Mouse (Mus musculus) liver, embryonic 11.5 days (tissue): Measurements from ENCODE around the gene Synpo2. TPM values are rescaled to one million over a fixed set of nuclear protein-coding genes. Genes with fewer than 3 reads are reported as not detected.

Experiments
- ATAC-seq: fragments of 200-750 bp; cut with Nextera tagmentation; replicated peaks from 2 replicates; pipeline ENCODE4 v1.8.0; 2017; ENCODE audit warnings: moderate number of reproducible peaks, mild to moderate bottlenecking, moderate TSS enrichment, moderate library complexity; ENCODE audit not compliant: low FRiP score
- DNase-seq: peaks from one replicate; pipeline ENCODE4 v3.0.0-alpha.2; 2017; ENCODE audit warnings: low spot score
- H3K27ac ChIP-seq: fragments of 300-500 bp; sonication (generic); 2 replicates; pipeline ENCODE4 v1.5.1; 2014; ENCODE audit warnings: mild to moderate bottlenecking, low read depth, low read length, control low read depth
- H3K27me3 ChIP-seq: fragments of 300-500 bp; sonication (generic); replicated peaks from 2 replicates; pipeline ENCODE4 v1.6.1; 2014; ENCODE audit warnings: low read length, mixed read lengths; ENCODE audit not compliant: control insufficient read depth, insufficient read depth
- H3K36me3 ChIP-seq: fragments of 300-500 bp; sonication (generic); 2 replicates; pipeline ENCODE4 v1.6.1; 2014; ENCODE audit warnings: mild to moderate bottlenecking, low read length, moderate library complexity, mixed read lengths; ENCODE audit not compliant: control insufficient read depth, insufficient read depth
- H3K4me1 ChIP-seq: fragments of 300-500 bp; sonication (generic); replicated peaks from 2 replicates; pipeline ENCODE4 v1.6.1; 2014; ENCODE audit warnings: low read length, mixed read lengths; ENCODE audit not compliant: control insufficient read depth, insufficient read depth
- H3K4me2 ChIP-seq: fragments of 300-500 bp; sonication (generic); 2 replicates; pipeline ENCODE4 v1.6.1; 2014; ENCODE audit warnings: mild to moderate bottlenecking, control low read depth, moderate library complexity
- H3K4me3 ChIP-seq: fragments of 300-500 bp; sonication (generic); 2 replicates; pipeline ENCODE4 v1.5.1; 2014; ENCODE audit warnings: low read depth, low read length, control low read depth
- H3K9ac ChIP-seq: fragments of 300-500 bp; sonication (generic); 2 replicates; pipeline ENCODE4 v1.6.1; 2014; ENCODE audit warnings: low read depth, low read length, control low read depth
- H3K9me3 ChIP-seq: fragments of 300-500 bp; sonication (generic); 2 replicates; pipeline ENCODE4 v1.6.1; 2016; ENCODE audit warnings: low read length, inconsistent platforms, mixed read lengths; ENCODE audit not compliant: control insufficient read depth
- WGBS: fragments of 180-500 bp; shearing (Covaris S2); extraction: QIAGEN DNeasy Blood & Tissue Kit; methylation state at CpG from one replicate; pipeline ENCODE4 v1.1.7; 2014; 5-methylcytosine and 5-hydroxymethylcytosine counted together
- polyA plus RNA-seq: library from polyadenylated mRNA; unstranded; fragments of >200 nt; fragmentation: Nextera tagmentation; extraction: Ambion mirVana; gene quantifications from 2 replicates; pipeline ENCODE4 v1.2.1, GENCODE M21; 2014

The Synpo2 gene
- polyA plus RNA-seq: 1.9 and 2.4 TPM in 2 replicates

DNA sequence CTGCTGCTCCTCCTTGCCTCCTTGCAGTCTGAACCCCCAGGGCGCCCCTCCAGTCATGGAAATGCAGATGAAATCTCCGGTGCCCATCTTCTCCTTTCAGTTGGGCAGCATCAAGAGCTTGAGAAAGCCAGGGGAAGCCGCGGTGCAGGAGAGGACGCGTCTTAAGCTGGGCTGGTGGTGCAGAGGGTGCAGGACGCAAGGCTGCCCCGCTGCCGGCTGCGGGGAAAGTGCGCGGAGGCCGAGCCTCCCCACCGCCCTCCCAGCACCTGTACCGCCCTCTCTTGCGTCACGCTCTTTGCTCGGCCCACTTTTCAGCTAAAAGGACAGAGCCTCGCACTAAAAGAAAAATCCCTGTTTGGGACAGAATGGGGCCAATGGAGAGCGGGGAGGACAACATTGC lies at the start of gene Synpo2:
Gene Synpo2 (minus strand): TSS at position 229 of the 400 bp plus-strand sequence.
- Histone ChIP-seq H3K9ac (no peak within 1 kb of the TSS), H3K4me3 (peak within 1 kb of the TSS; percentile 40), H3K36me3 (no peaks in the 10 kb centered on the region), H3K27me3 (peaks cover 8% of the 10 kb centered on the region), H3K4me2 (peak within 1 kb of the TSS; percentile 63), H3K9me3 (no peaks in the 10 kb centered on the region), H3K4me1 (no peaks in the 10 kb centered on the region), H3K27ac (no peak within 1 kb of the TSS)
- 1% methylated on average over 20 of the region's 20 CpGs for WGBS
- DNase-seq: peak; percentile 48
- 0 out of 2 replicates have a peak, but pooled peaks have one; percentile 34 for ATAC-seq

DNA sequence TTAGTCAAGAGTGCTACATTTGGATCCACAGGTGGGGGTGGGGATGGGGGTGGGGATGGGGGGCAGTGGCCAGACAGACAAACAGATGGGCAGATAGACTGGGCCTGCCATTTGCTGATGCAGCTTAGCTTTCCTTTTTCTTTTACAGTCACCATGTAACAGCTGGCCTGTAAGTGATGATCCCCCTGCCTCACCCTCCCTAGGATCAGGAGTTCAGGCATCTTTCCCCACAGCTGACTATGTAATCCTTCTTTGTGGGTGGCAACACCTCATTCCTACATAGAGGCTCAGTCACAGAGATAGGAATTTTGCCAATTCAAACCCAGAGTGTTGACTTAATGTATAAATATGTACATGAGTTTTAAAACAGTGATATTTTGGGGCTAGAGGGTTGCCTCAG lies 49.7 kb upstream of the Synpo2 start:
- Histone ChIP-seq H3K27ac (no peak overlapping the region), H3K4me1 (no peaks in the 10 kb centered on the region), H3K4me3 (no peak overlapping the region), H3K9ac (no peak overlapping the region), H3K36me3 (peaks cover 4% of the 10 kb centered on the region; the same call in 1 of the 2 replicates), H3K27me3 (no peaks in the 10 kb centered on the region), H3K9me3 (no peaks in the 10 kb centered on the region), H3K4me2 (no peak overlapping the region)
- ATAC-seq (no peak), DNase-seq (no peak)

DNA sequence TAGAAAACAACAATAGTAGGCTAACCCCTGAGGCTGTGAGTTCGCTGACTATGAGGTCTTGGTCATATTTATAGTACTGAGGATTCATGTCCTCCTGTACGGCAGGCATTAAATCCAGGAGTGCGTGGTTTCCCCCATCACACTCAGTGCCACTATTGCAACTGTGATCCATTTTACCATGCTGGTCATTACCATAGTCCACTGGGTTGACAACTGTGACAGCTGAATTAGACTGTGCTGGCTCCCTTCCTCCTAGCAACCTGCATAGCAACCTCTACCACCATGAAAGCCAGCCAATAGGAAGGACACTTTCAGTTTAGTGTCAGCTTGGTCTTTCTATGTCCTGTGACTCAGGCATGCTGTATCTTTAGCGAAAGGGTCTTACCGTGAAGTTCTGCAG lies 48.3 kb upstream of the Synpo2 start:
- ATAC-seq: no peak

DNA sequence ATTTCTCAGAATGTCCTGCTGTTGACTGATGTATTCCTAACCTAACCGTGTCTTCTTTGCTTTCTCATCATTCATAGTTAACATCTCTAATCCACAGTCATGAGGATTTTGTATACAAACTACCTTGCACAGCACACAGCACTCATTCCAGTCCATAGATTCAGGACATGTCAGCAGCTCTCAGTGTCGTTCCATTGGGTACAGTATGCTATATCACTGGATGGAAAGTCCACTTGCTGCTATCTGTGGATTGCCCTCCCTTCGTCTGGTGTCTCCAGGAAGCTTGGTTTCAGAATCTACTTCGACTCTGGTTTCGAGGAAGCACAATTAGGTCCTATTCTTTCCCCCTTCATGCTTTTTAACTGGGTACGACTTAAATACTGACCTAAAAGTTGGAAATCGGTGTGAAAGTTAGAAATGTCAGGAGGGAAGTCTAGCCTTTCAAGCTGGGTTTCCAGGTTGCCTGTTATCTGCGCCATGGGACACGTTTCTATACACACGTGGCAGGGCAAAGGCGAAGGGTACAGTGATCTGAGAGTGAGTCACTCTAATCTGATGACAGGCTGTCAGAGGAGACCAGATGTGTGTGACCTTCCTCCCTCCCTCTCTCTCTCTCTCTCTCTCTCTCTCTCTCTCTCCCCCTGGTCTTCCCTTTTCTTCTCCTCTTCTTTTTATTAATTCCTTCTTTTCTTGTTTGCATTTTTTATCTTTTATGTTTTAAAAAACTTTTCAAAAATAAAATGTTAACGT lies 47.1 kb upstream of the Synpo2 start:
- peaks cover 6% of the 10 kb centered on the region; the same call in 1 of the 2 replicates for H3K36me3 ChIP-seq

More for the DNA sequence above, 48.3 kb upstream of the Synpo2 start:
- no peak overlapping the region for H3K27ac ChIP-seq
- no peaks in the 10 kb centered on the region for H3K4me1 ChIP-seq
- H3K4me2 ChIP-seq: no peak overlapping the region
- H3K36me3 ChIP-seq: peaks cover 6% of the 10 kb centered on the region; the same call in 1 of the 2 replicates
- DNase-seq: no peak
- H3K27me3 ChIP-seq: no peaks in the 10 kb centered on the region
- WGBS: 89% methylated on average over 5 of the region's 5 CpGs
- H3K9ac ChIP-seq: no peak overlapping the region
- H3K4me3 ChIP-seq: no peak overlapping the region
- H3K9me3 ChIP-seq: no peaks in the 10 kb centered on the region

DNA sequence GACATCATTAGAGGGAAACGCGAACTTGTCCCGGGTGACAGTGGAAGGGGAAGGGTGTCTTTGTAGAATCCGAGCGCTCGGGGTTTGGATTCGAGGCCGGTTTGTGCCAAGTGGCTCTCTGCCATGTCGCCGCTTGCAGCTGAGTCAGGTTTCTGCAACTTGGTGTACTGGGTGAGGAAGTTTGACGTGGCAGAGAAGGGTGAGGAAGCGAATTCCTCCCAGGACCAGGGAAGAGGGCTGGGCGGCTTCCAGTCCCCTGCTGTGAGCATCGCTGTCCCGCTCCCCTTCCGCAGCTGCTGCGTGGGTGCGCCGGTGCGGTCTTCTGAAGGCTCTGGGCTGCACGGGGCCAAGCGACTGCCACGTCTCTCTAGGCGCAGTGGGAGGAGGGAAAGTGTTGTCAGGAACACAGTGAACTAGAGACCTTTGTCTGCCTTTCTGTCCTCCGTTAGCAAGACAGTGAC lies 31.8 kb upstream of the Synpo2 start:
- Histone ChIP-seq H3K27me3 (peaks cover 10% of the 10 kb centered on the region; the same call in 1 of the 2 replicates), H3K9ac (peak overlapping the region; percentile 65), H3K4me3 (peak overlapping the region; percentile 70), H3K36me3 (peaks cover 3% of the 10 kb centered on the region; the same call in 1 of the 2 replicates), H3K4me1 (no peaks in the 10 kb centered on the region), H3K4me2 (peak overlapping the region; percentile 80), H3K9me3 (no peaks in the 10 kb centered on the region), H3K27ac (no peak overlapping the region)
- WGBS: 1% methylated on average over 24 of the region's 25 CpGs
- ATAC-seq (peak; percentile 36), DNase-seq (peak; percentile 57)

More for the DNA sequence above, 47.1 kb upstream of the Synpo2 start:
- Histone ChIP-seq H3K27me3 (no peaks in the 10 kb centered on the region), H3K4me2 (no peak overlapping the region), H3K4me1 (no peaks in the 10 kb centered on the region), H3K4me3 (no peak overlapping the region), H3K9me3 (no peaks in the 10 kb centered on the region), H3K9ac (no peak overlapping the region), H3K27ac (no peak overlapping the region)
- ATAC-seq: no peak
- no peak for DNase-seq
- WGBS: 68% methylated on average over 12 of the region's 12 CpGs

DNA sequence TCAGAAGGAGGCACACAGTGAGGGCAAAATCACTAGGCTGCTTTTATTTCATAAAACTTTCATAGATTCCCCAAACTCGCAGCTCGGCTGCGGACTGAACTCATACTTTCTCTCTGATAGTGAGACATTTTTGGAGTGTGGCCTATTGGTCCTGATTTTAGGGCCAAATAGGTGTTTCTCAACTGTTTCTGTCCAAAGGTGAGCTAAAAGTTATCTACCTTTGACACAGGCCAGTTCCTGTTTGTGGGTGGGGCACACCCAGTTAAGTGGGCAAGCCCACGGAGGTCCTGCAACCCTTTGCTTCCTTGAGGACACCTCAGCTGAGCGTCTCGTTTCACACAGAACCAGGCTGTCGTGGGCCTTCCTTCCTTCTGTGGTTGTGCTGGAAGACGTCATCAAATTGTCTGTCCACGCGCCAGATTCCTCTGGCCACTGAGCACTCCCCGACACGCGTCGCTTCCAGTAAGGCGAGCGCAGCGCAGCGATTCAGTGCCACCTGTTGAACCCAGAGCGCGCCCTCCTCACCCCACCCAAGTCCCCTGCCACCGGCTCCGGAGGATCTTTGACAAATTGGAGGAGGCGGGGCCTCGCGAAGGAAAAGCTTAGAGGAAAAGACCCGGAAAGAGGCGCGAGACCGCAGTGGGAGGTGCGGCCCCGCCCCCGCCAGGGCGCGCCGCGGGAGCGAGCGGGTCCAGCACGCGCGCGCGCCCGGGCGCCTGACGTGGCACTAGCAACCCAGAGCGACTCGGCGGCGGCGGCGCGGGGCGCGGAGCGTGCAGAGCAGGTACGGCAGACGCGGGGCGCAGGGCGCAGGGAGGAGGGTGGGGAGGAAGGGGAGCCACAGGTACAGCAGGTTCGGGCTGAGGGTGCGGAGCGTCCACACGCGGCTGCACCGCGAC lies 31.1 kb upstream of the Synpo2 start, which contains the start of gene Sec24d:
Gene Sec24d (plus strand): TSS at position 703 of the 899 bp plus-strand sequence.
- WGBS: 3% methylated on average over 67 of the region's 68 CpGs
- Histone ChIP-seq H3K27me3 (peaks cover 10% of the 10 kb centered on the region; the same call in 1 of the 2 replicates), H3K4me1 (no peaks in the 10 kb centered on the region), H3K36me3 (peaks cover 3% of the 10 kb centered on the region; the same call in 1 of the 2 replicates), H3K4me2 (peak within 1 kb of the TSS; percentile 80), H3K9me3 (no peaks in the 10 kb centered on the region), H3K27ac (no peak within 1 kb of the TSS), H3K9ac (peak within 1 kb of the TSS; percentile 65), H3K4me3 (peak within 1 kb of the TSS; percentile 70)
- DNase-seq (peak; percentile 84), ATAC-seq (peak; percentile 85)

DNA sequence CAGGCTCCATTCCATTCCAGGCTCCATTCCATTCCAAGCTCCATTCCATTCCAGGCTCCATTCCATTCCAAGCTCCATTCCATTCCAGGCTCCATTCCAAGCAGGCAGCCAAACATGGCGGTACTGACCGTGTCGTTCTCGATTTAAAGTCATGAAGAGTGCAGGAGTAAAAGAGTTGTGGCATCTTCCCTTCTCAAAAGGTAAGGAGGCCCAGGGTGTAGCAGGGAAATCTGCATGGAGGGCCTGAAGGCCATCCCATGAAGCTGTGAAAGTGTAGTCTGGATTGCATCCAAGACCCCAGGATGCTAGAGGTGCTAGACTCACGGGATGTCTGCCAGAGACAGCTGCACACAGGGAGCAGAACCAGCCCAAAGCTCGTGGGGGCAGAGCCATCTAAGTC lies 28.8 kb upstream of the Synpo2 start:
- WGBS: 61% methylated on average over 6 of the region's 6 CpGs

DNA sequence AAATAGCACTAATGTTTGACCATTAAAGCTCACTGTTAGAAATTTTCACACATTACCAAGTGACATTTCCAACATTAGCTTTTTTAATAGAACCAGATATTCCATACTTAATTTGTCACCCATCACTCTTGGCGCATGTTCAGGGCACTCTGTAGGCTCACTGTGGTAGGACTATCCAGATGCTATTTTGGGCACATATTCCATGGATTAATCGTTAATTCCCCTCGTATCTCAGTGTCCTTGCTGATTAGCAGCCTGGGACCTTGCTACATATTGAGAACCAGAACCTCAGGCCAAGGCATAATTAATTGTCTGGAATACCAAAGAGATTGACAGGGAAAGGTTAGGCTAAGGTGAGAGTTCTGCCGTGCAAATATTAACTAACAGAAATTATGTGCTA lies 22.8 kb upstream of the Synpo2 start:
- DNase-seq: no peak
- no peaks in the 10 kb centered on the region for H3K4me1 ChIP-seq
- no peak overlapping the region for H3K4me2 ChIP-seq
- H3K36me3 ChIP-seq: no peaks in the 10 kb centered on the region
- H3K9ac ChIP-seq: no peak overlapping the region
- H3K27me3 ChIP-seq: no peaks in the 10 kb centered on the region
- WGBS: 78% methylated on average over 4 of the region's 4 CpGs
- no peaks in the 10 kb centered on the region for H3K9me3 ChIP-seq
- no peak overlapping the region for H3K27ac ChIP-seq
- no peak overlapping the region for H3K4me3 ChIP-seq
- ATAC-seq: no peak

More for the DNA sequence above, 28.8 kb upstream of the Synpo2 start:
- Histone ChIP-seq H3K27me3 (peaks cover 8% of the 10 kb centered on the region; the same call in 1 of the 2 replicates), H3K36me3 (no peaks in the 10 kb centered on the region), H3K4me1 (no peaks in the 10 kb centered on the region), H3K4me2 (no peak overlapping the region), H3K9ac (no peak overlapping the region), H3K4me3 (no peak overlapping the region), H3K9me3 (no peaks in the 10 kb centered on the region), H3K27ac (no peak overlapping the region)
- ATAC-seq: no peak
- DNase-seq: no peak
